Mouse (Mus musculus) adrenal gland, postnatal 25 days (tissue): ENCODE data around the gene Sh3gl3. TPM values are rescaled to one million over a fixed set of nuclear protein-coding genes. Genes with fewer than 3 reads are reported as not detected.

Experiments used
- total RNA-seq: library from RNA; stranded (reverse); gene quantifications from 2 replicates; pipeline ENCODE4 v1.2.3, GENCODE M21; 2021

Gene Sh3gl3
- total RNA-seq, 1 experiment from 2014 or later = 8.9 TPM

Other genes with a start within 250 kb of the Sh3gl3 start
- gene Hdgfl3, start 239.4 kb upstream of the Sh3gl3 start, total RNA-seq = 12.4 and 14.2 TPM in 2 replicates
- 0.33 and 0.43 TPM in 2 replicates for gene Bnc1, start 181.5 kb upstream of the Sh3gl3 start, total RNA-seq
- 1.9 and 2.7 TPM in 2 replicates for gene Adamtsl3, start 161.9 kb downstream of the Sh3gl3 start, total RNA-seq